Mouse (Mus musculus) heart, embryonic 14.5 days (tissue): ENCODE results near the gene Krtap28-10. TPM values are rescaled to one million over a fixed set of nuclear protein-coding genes. Genes with fewer than 3 reads are reported as not detected.

Experiments used
- ATAC-seq: fragments of 200-750 bp; cut with Nextera tagmentation; 2 replicates; pipeline ENCODE4 v1.8.0; 2017; ENCODE audit warnings: low read depth, moderate TSS enrichment; ENCODE audit not compliant: insufficient number of reproducible peaks, insufficient read depth, low FRiP score
- H3K27ac ChIP-seq, 2 experiments: fragments of 200-500 bp in 1 of 2; fragments of 300-500 bp in 1 of 2; sonication (generic) in 1 of 2; replicated peaks in 1 of 2; 2 replicates each; pipeline ENCODE4 v1.5.1; 2012 to 2014; ENCODE audit warnings: low read depth in 2 of 2, low read length in 2 of 2, control low read depth in 1 of 2, mild to moderate bottlenecking in 1 of 2, mixed read lengths in 1 of 2; ENCODE audit not compliant: control insufficient read depth in 1 of 2, insufficient read depth in 1 of 2
- H3K27me3 ChIP-seq: fragments of 300-500 bp; sonication (generic); 2 replicates; pipeline ENCODE4 v1.6.1; 2014; ENCODE audit warnings: mild to moderate bottlenecking, low read length, control low read depth; ENCODE audit not compliant: control insufficient read depth, insufficient read depth
- H3K36me3 ChIP-seq: fragments of 300-500 bp; sonication (generic); 2 replicates; pipeline ENCODE4 v1.6.1; 2014; ENCODE audit warnings: mild to moderate bottlenecking, control low read depth, low read length, mixed read lengths; ENCODE audit not compliant: control insufficient read depth, insufficient read depth
- H3K4me1 ChIP-seq, 2 experiments: fragments of 200-500 bp in 1 of 2; fragments of 300-500 bp in 1 of 2; sonication (generic) in 1 of 2; 2 replicates each; pipeline ENCODE4 v1.6.1; 2012 to 2014; ENCODE audit warnings: low read length in 2 of 2, control low read depth in 1 of 2, mixed read lengths in 1 of 2; ENCODE audit not compliant: control insufficient read depth in 2 of 2, insufficient read depth in 2 of 2
- H3K4me2 ChIP-seq: fragments of 300-500 bp; sonication (generic); 2 replicates; pipeline ENCODE4 v1.6.1; 2014; ENCODE audit warnings: mild to moderate bottlenecking, low read length
- H3K4me3 ChIP-seq, 2 experiments: fragments of 200-500 bp in 1 of 2; fragments of 300-500 bp in 1 of 2; sonication (generic) in 1 of 2; 2 replicates each; pipeline ENCODE4 v1.5.1; 2012 to 2014; ENCODE audit warnings: low read length in 2 of 2, mild to moderate bottlenecking in 2 of 2, control low read depth in 1 of 2, low read depth in 1 of 2, moderate library complexity in 1 of 2; ENCODE audit not compliant: control insufficient read depth in 1 of 2, insufficient read depth in 1 of 2
- H3K9ac ChIP-seq: fragments of 300-500 bp; sonication (generic); 2 replicates; pipeline ENCODE4 v1.6.1; 2014; ENCODE audit warnings: mild to moderate bottlenecking, low read length
- H3K9me3 ChIP-seq: fragments of 300-500 bp; sonication (generic); 2 replicates; pipeline ENCODE4 v1.6.1; 2016; ENCODE audit warnings: low read length, control low read depth; ENCODE audit not compliant: control insufficient read depth
- WGBS: fragments of 180-500 bp; shearing (Covaris S2); extraction: QIAGEN DNeasy Blood & Tissue Kit; methylation state at CpG from one replicate; pipeline ENCODE4 v1.1.7; 2014; 5-methylcytosine and 5-hydroxymethylcytosine counted together
- polyA plus RNA-seq: library from polyadenylated mRNA; unstranded; fragments of >200 nt; fragmentation: Nextera tagmentation; extraction: Ambion mirVana; gene quantifications from 2 replicates; pipeline ENCODE4 v1.2.1, GENCODE M21; 2014

The Krtap28-10 gene
- polyA plus RNA-seq, 1 experiment from 2014 or later: not detected

GRCm38 (mm10) chr1:83038109-83038672, 4.1 kb downstream of the Krtap28-10 start, which contains the start of gene Slc19a3:
Gene Slc19a3 (minus strand): TSS chr1:83038448.
- Histone ChIP-seq H3K4me2 (peak within 1 kb of the TSS; percentile 82), H3K27me3 (no peaks in the 10 kb centered on the region), H3K9me3 (no peaks in the 10 kb centered on the region), H3K4me3 (peak within 1 kb of the TSS; percentile 63 to 75), H3K27ac (peak within 1 kb of the TSS; percentile 44 to 60; a peak in 1 of 4 replicates), H3K9ac (peak within 1 kb of the TSS; percentile 74), H3K36me3 (no peaks in the 10 kb centered on the region), H3K4me1 (peaks cover 2 to 6% of the 10 kb centered on the region in 2 experiments; a peak in 1 of 4 replicates)
- peak; percentile 81 for ATAC-seq
- WGBS: under 1% methylated on average over 25 of the region's 25 CpGs

- WGBS: 76% methylated on average over 11 of the region's 11 CpGs
- H3K4me2 ChIP-seq: peak overlapping the region; percentile 82
- ATAC-seq: no peak
- no peaks in the 10 kb centered on the region for H3K36me3 ChIP-seq
- no peaks in the 10 kb centered on the region for H3K27me3 ChIP-seq
- H3K9ac ChIP-seq: no peak overlapping the region
- H3K4me3 ChIP-seq: no peak overlapping the region
- no peak overlapping the region for H3K27ac ChIP-seq
- H3K9me3 ChIP-seq: no peaks in the 10 kb centered on the region
- H3K4me1 ChIP-seq: peaks cover 2 to 6% of the 10 kb centered on the region in 2 experiments; a peak in 1 of 4 replicates
Measured at GRCm38 (mm10) chr1:83036892-83037667, 5.2 kb downstream of the Krtap28-10 start.

- Histone ChIP-seq H3K4me3 (no peak overlapping the region), H3K36me3 (no peaks in the 10 kb centered on the region), H3K9me3 (no peaks in the 10 kb centered on the region), H3K27ac (no peak overlapping the region), H3K9ac (no peak overlapping the region), H3K4me1 (peaks cover 2 to 6% of the 10 kb centered on the region in 2 experiments; a peak in 1 of 4 replicates), H3K4me2 (no peak overlapping the region), H3K27me3 (no peaks in the 10 kb centered on the region)
- 67% methylated on average over 5 of the region's 5 CpGs for WGBS
- ATAC-seq: no peak
Measured at GRCm38 (mm10) chr1:83034509-83034908, 7.8 kb downstream of the Krtap28-10 start.

GRCm38 (mm10) chr1:83032508-83032907, 9.8 kb downstream of the Krtap28-10 start:
- no peaks in the 10 kb centered on the region for H3K36me3 ChIP-seq
- no peaks in the 10 kb centered on the region for H3K9me3 ChIP-seq
- H3K4me3 ChIP-seq: no peak overlapping the region
- H3K27ac ChIP-seq: no peak overlapping the region
- no peak overlapping the region for H3K4me2 ChIP-seq
- H3K27me3 ChIP-seq: no peaks in the 10 kb centered on the region
- ATAC-seq: no peak
- 0 out of 4 replicates have a peak, but pooled peaks cover 0 to 1% of the 10 kb centered on the region in 2 experiments for H3K4me1 ChIP-seq
- WGBS: 78% methylated on average over 6 of the region's 6 CpGs
- H3K9ac ChIP-seq: no peak overlapping the region

- H3K36me3 ChIP-seq: no peaks in the 10 kb centered on the region
- WGBS: 70% methylated on average over 1 of the region's 1 CpGs
- no peaks in the 10 kb centered on the region for H3K4me1 ChIP-seq
- H3K4me2 ChIP-seq: no peak overlapping the region
- ATAC-seq: no peak
- no peak overlapping the region for H3K27ac ChIP-seq
- no peaks in the 10 kb centered on the region for H3K27me3 ChIP-seq
- H3K9ac ChIP-seq: no peak overlapping the region
- no peaks in the 10 kb centered on the region for H3K9me3 ChIP-seq
- H3K4me3 ChIP-seq: no peak overlapping the region
Measured at GRCm38 (mm10) chr1:83031950-83032349, 10.3 kb downstream of the Krtap28-10 start.

- no peak for ATAC-seq
- 63% methylated on average over 1 of the region's 1 CpGs for WGBS
- no peak overlapping the region for H3K27ac ChIP-seq
Measured at GRCm38 (mm10) chr1:83016556-83016955, 25.7 kb downstream of the Krtap28-10 start.

GRCm38 (mm10) chr1:83015329-83015879, 26.9 kb downstream of the Krtap28-10 start:
- WGBS: 59% methylated on average over 10 of the region's 10 CpGs
- no peaks in the 10 kb centered on the region for H3K36me3 ChIP-seq
- H3K4me2 ChIP-seq: no peak overlapping the region
- H3K4me3 ChIP-seq: no peak overlapping the region
- ATAC-seq: no peak
- no peak overlapping the region for H3K9ac ChIP-seq
- H3K9me3 ChIP-seq: no peaks in the 10 kb centered on the region
- H3K4me1 ChIP-seq: no peaks in the 10 kb centered on the region
- no peaks in the 10 kb centered on the region for H3K27me3 ChIP-seq
- no peak overlapping the region for H3K27ac ChIP-seq

More at GRCm38 (mm10) chr1:83016556-83016955, 25.7 kb downstream of the Krtap28-10 start:
- Histone ChIP-seq H3K27me3 (no peaks in the 10 kb centered on the region), H3K9me3 (no peaks in the 10 kb centered on the region), H3K4me3 (no peak overlapping the region), H3K9ac (no peak overlapping the region), H3K4me1 (no peaks in the 10 kb centered on the region), H3K36me3 (no peaks in the 10 kb centered on the region), H3K4me2 (no peak overlapping the region)
